Mouse (Mus musculus) adrenal gland, adult (tissue): ENCODE results near the gene Gm5475.
"Not testable (repeated sequence)": the region's sequence is repeated elsewhere in the genome, so short reads cannot be mapped to it uniquely, and the experiment has no call there.

ENCODE experiments used
- DNase-seq, 2 experiments: peaks; one replicate each; pipeline ENCODE4 v3.0.0; 2022 to 2023; ENCODE audit warnings: low spot score in 1 of 2; ENCODE audit not compliant: inconsistent age in 2 of 2

Gm5475 gene

DNA sequence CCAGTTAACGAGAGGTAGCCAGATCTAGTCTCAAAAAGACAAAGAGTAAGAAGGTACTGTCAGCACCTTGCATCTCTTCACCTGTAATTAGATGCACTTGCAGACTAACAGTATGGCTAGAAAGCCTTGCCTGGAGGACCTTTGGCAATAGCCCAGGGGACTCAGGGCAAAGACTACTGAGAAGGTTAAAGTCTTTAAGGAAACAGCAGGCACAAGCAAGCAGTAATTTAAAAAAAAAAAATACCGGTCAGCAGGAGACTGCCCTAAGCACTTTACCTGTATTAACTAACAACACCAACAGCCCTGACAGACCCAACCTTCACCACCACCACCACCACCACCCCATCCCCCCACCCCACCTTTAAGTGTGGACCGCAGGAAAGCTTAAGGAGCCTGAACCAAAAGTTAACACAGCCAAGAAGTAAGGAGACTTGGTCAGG lies at the start of gene Gm5475:
Gene Gm5475 (plus strand): TSS at position 390 of the 440 bp plus-strand sequence.
- not testable (repeated sequence) for DNase-seq

- DNase-seq: peak; percentile 56 to 83
Observed at GRCm38 (mm10) chr15:100375066-100375465, 46.9 kb upstream of the Gm5475 start.

- peak in 1 of 2 experiments; percentile 59 for DNase-seq
Observed at GRCm38 (mm10) chr15:100377847-100378505, 44.0 kb upstream of the Gm5475 start.

GRCm38 (mm10) chr15:100379658-100380057 lies 42.3 kb upstream of the Gm5475 start:
- DNase-seq: no peak

DNA sequence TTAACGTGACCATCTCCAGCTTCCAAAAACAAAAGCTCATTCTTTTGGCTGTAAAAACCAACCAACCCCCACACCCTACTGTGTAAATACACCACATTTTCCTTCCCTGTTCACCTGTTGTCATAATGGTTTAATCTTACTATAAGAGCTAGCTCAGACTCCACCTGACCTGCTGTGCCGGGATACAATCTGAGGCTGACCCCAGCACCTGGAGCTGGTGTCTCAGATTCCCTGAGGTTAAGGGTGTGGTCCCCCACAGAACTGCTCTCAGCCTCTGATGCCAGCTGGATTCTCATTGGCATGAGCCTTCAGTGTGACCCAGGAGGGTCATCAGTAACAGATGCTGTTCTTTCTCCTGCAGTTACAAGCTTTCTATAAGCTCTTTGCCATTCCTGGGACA lies 41.8 kb upstream of the Gm5475 start:
- no peak for DNase-seq

DNA sequence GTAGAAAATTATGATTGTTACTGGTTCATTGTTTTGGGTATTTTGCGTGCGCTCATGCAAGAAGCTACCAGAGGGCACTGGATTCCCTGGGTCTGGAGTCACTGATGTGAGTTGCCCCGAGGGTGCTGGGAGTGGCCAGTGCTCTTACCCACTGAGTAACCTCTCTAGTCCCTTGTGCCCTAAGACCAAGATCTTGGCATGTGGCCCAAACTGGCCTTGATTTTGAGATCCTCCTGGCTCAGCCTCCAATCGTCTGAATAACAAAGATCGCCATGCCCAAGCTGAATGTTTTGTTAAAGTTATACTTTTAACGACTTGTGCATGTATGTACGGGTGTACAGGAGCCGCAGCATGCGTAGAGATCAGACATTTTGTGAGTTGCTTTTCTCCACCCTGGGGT lies 36.2 kb upstream of the Gm5475 start:
- DNase-seq: no peak

DNA sequence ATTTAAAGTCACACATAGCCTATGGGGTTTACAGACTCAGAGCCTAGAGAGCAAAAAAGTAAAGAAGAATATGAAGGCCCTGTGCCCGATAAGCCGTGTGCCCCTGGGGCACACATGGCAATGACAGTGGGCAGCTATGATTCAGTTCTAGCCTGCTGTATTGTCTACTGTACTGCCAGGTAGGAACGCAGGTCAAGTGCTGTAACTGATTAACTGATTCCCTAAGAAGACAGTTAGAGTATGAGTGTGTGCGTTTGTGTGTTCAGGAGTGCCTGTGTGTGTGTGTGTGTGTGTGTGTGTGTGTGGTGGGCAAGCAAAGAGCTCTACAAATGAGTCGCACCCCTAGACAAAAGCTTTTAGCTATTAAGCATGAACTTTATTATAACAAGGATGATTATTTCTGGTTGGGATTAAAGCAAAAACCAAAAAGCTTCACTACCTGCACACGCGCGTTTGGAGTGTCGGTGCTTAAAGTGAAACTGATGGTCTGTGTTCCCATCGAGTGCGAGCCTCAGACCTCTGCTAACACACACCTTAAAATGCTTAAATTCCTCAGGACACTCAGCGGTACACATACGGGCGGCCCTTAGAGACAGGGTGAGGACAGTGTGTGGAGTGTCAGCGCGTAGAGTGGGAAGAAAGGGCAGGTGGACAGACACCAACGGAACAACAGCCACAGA lies 34.3 kb upstream of the Gm5475 start:
- DNase-seq: no peak

DNA sequence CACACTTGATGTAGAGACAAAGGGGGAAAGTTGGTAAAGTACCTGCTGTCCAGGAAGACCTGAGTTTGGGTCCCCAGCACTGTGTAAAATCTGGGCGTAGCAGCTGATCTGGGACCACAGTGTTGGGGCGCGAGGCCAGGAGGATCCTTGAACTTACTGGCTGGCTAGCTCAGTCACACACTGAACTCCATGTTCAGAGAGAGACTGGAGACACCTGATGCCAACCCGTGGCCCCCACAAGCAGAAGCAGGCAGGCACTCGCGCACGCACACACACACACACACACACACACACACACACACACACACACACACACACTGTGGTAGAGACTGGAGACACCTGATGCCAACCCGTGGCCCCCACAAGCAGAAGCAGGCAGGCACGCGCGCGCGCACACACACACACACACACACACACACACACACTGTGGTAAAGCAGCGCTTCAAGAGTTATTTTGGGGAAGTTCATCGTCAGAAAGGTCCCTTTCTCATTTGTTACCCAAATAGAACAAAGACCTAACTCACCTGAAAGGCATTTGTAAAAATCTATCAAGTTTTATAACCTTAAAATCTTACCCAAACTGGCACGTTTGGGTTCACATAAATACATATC lies 33.6 kb upstream of the Gm5475 start:
- no peak for DNase-seq

DNA sequence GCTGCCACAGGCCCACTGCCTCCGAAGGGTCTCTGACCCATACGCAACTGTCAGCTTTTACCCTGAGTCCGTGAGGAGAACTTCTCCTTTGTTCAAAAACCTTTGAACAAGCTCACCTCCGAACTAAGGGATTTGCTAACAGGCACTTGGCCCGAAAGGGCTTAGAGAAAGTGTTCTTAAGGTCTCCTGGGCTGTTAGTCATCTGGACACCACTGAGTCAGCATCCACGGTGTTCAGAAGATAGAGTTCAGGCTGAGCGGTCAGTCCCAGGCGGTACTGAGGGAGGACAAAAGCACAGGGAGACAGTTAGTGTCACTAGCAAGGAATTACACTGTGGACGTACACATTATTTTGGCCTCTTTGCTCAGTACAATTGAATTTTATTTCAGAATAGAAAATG lies 33.1 kb upstream of the Gm5475 start:
- DNase-seq: peak; percentile 66 to 72

DNA sequence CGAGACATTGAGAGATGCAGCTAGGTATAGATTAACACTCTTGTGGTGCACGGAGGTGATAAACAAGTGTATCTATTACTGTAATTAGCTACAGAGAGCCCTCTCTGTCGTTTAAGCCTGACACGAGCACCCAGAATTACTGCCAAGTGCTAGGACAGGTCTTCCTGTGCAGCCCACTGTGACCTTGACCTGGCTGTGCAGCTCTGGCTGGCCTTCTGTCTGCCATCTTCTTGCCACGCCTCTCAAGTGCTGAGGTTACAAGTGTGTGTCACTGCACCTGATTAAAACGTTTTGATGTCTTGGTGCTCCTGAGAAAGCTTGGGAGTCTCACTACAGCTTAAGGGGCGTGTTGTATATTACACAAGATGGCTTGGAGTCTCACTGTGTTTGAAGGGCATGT lies 30.9 kb upstream of the Gm5475 start:
- peak in 1 of 2 experiments; percentile 54 for DNase-seq

DNA sequence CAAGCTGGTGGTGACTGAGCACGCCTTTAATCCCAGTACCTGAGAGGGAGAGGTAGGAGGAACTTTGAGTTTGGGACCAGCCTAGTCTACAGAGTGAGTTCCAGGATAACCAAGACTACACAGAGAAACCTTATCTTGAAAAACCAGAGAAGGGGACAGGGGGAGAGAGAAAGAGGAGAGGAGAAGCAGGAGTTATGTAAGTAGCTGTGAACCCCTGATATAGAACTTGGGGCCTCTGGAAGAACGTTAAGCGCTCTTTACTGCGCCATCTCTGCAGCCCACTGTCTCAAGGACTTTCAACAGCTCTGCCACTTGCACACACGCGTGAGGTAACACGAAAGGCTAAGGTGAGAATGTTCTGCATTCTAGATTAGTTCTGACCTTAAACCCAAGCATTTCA lies 30.3 kb upstream of the Gm5475 start:
- no peak for DNase-seq

GRCm38 (mm10) chr15:100393016-100393415 lies 28.9 kb upstream of the Gm5475 start:
- no peak for DNase-seq

DNA sequence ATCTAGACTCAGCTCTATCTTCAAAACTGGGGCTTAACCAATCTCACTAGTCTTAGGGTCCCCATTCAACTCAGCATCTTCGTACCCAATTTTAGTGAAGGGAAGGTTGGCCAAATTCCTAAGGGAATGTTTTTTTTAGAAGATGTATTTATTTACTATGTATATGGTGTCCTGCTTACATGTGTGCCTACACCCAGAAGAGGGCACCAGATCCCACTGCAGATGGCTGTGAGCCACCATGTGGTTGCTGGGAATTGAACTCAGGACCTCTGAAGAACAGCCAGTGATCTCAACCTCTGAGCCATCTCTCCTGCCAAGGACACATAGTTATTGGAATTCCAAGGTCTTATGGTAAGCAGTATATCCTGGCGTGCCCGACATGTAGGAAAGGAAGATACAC lies 26.4 kb upstream of the Gm5475 start:
- no peak for DNase-seq

DNA sequence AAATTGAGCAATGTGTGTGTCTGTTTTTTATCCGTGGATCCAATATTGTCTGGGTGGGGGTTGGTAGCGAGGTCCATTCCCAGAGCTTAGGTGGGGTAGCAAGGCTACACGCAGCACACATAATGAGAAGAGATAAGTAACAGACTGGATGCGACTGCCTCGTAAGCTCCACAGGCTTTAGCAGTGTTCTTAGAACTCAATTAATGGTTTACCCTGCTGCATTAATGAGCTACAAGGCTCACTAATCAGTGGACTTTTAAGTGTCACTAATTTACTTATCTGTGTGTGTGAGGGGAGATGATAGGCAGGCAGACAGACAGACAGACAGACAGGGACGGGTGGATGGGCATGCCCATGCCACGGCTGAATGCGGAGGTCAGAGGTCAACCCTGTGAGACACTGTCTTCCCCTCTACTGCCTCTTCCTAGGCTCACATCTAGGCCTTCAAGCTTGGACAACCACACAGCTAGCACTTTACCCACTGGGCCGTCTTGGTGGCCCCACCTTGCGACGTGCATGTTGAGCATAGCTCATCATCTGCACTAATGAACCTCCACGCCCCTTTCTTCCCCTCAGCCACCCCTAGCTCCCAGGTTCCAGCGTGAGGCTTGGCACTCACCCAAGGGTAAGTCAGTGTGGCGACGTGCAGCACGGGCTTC lies 21.2 kb upstream of the Gm5475 start:
- DNase-seq: no peak

GRCm38 (mm10) chr15:100401811-100402210 lies 20.1 kb upstream of the Gm5475 start:
- DNase-seq: no peak

DNA sequence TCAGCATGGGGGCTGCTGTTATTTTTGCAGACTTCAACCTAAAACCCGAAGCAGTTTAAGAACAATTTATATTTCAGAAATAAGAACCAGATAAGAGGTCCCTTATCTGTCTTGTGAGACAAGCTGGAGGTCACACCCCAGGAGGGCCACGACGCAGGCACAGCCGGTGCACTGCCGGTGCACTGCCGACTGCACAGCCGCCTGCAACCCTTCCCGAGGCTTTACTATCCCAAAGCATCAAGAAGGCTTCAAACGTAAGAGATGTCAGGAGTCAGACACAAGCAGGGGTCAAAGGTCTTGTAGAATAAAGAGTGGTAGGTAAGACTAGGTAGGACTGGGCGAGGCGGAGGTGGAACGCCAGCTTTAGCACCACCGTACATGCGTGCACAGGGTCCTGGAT lies 19.6 kb upstream of the Gm5475 start:
- DNase-seq: peak in 1 of 2 experiments; percentile 59

DNA sequence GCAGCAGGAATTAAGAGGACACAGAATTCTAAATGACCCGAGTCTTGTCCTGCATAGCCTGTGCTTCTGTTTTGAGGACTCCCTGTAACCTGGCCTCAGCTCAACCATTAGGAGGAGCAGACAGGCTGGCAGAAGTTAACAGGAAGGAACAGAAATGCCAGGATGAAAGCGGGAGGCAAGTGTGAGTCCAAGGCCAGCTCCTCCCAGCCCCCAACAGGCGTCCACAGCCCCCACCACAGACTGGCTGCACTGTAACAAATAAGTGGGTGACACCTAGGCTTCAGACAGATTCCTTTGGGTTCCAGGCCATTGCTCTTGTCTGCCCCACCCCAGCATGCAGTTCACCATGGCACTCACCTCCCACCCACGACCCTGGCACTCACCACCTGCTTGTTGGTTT lies 19.1 kb upstream of the Gm5475 start:
- DNase-seq: peak; percentile 67 to 79

DNA sequence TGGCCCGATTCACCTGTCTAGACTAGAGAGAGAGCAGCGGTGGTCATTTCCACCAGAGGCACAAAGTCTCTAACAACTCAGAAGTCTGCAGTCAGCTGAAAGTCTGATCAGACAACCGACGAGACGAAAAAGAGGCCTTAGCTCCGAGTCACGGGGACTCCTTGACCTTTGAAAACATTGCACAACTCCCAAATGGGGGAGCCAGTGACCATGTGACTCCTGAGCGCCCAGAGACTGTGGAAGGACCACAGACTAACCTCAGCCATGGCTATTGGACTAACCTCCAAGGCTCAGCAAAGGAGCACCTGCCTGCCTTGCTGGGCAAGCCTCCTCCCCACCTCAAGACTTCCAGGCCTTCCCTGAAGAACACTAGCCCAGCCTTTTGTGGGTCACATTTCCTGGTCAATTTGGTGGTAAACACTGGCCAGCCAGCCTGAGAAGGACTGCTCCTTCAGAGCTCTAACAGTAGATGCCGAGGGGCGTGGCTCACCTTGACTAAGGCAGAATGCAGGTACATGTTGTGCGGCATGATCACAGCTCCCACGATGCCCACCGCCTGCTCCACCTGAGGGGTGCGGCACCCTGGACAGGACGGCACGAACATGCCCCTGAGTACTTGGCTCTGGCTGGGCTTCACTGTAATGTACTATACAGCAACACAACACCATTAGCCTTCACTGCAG lies 18.5 kb upstream of the Gm5475 start:
- DNase-seq: peak; percentile 76 to 90

DNA sequence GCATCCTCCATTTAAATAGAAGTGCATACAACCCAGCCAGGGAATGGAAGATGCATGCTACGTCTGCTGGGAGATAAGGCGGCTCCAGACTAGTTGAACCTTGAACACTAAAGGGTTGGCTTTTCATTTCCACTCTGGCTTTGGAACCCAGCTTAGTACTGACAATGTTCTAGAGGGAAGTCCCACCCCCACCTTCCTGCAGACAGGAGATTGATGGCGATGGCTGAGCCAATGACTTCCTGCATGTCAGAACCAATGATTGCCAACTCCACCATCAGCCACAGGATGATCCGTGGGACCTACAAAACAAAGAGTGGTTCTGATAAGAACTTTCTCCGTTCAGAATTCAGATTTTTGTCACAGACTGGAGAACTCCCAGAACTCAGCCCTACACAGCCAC lies 15.9 kb upstream of the Gm5475 start:
- DNase-seq: no peak

DNA sequence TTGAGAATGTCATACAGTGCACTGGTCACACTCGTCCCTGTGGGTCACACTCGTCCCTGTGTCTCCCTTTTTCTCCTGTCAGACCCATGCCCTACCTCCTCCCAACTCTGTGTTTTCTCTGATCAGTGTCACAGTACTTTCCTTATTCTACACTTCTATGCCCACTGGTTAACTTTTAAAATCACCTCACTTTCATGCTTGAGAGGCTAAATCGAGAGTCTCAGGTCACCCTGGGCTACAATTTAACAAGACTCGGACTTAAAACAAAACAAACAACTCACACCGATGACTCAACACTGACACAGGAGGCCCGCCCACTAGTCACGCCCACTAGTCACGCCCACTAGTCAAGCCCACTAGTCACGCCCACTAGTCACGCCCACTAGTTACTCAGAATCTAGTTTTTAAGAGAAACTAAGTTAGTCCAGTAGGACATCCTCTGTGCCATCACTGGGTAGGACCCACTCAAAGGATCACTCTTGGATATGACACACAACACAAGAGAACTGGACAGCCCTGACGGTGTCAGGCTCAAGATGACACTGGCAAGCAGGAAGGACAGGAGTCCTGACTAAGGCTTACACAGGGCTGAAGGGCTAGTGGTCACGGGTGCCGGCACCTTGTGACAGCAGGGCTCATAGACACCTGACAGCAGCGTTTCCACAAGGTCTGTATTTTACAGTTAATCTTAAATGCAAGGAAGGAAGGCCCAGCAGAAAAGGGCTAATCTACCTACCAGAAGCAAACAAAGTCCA lies 10.9 kb upstream of the Gm5475 start:
- DNase-seq: peak; percentile 70 to 92
